Mouse (Mus musculus): ENCODE measurements around the gene Hist1h3f. TPM values are rescaled to one million over a fixed set of nuclear protein-coding genes. Genes with fewer than 3 reads are reported as not detected.
"Not testable (repeated sequence)": the region's sequence is repeated elsewhere in the genome, so short reads cannot be mapped to it uniquely, and the experiment has no call there.

Hist1h3f gene
- polyA plus RNA-seq, 1 experiment from 2014 or later, result 1.1 TPM

DNA sequence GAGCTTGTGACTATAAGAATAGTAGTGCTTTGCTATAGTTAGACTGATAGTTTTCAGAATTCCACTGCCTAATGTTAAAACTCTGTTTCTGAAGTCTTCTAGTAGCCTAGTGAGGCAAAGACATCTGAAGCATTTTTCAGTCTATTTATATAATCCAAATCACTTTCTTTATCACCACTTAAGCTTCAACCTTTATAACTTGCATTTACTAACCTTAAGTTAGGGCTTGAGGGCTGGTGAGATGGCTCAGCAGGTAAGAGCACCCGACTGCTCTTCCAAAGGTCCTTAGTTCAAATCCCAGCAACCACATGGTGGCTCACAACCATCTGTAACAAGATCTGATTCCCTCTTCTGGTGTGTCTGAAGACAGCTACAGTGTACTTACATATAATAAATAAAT lies 4.0 kb upstream of the Hist1h3f start:
- not testable (repeated sequence) for DNase-seq (ENCODE audit: low spot score); H3K4me3 ChIP-seq (ENCODE audit: low read depth, low read length); H3K9me3 ChIP-seq (ENCODE audit: control insufficient read depth, low read length); H3K27me3 ChIP-seq (ENCODE audit: control insufficient read depth, insufficient read depth, low read length); ATAC-seq (ENCODE audit: low FRiP score); H3K27ac ChIP-seq (ENCODE audit: low read depth, low read length); H3K4me2 ChIP-seq (replicated peaks; ENCODE audit: low read depth, low read length); H3K9ac ChIP-seq (ENCODE audit: low read depth, low read length); H3K4me1 ChIP-seq (replicated peaks; ENCODE audit: control insufficient read depth, insufficient read depth, low read length); H3K36me3 ChIP-seq (ENCODE audit: control insufficient read depth, insufficient read depth, low read length)
- WGBS, result 76% methylated on average over 1 of the region's 1 CpGs

DNA sequence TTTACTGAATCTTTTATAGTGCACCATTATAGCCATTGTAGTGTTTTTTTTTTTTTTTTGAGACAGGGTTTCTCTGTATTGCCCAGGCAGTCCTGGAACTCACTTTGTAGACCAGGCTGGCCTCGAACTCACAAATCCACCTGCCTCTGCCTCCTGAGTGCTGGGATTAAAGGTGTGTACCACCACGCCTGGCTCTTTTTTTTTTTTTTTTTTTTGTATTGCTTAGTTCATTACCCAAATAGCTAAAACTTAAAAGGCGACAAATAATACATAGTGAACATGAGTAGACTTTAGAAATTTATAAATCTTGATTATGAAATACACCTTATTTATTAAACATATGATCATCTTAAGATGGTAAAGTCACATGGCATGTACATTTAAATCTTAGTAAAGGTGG lies 2.4 kb upstream of the Hist1h3f start:
- no peak overlapping the region for H3K9ac ChIP-seq (ENCODE audit: low read depth, low read length)
- H3K36me3 ChIP-seq (ENCODE audit: control insufficient read depth, insufficient read depth, low read length), result no peaks in the 10 kb centered on the region
- H3K4me3 ChIP-seq (ENCODE audit: low read depth, low read length), result no peak overlapping the region
- H3K9me3 ChIP-seq (ENCODE audit: control insufficient read depth, low read length), result no peaks in the 10 kb centered on the region
- 0 out of 2 replicates have a peak, but pooled peaks cover 2% of the 10 kb centered on the region for H3K4me1 ChIP-seq (replicated peaks; ENCODE audit: control insufficient read depth, insufficient read depth, low read length)
- no peak overlapping the region for H3K27ac ChIP-seq (ENCODE audit: low read depth, low read length)
- no peak overlapping the region for H3K4me2 ChIP-seq (replicated peaks; ENCODE audit: low read depth, low read length)
- 95% methylated on average over 3 of the region's 3 CpGs for WGBS
- DNase-seq (ENCODE audit: low spot score), result no peak
- ATAC-seq (ENCODE audit: low FRiP score), result no peak
- no peaks in the 10 kb centered on the region for H3K27me3 ChIP-seq (ENCODE audit: control insufficient read depth, insufficient read depth, low read length)

DNA sequence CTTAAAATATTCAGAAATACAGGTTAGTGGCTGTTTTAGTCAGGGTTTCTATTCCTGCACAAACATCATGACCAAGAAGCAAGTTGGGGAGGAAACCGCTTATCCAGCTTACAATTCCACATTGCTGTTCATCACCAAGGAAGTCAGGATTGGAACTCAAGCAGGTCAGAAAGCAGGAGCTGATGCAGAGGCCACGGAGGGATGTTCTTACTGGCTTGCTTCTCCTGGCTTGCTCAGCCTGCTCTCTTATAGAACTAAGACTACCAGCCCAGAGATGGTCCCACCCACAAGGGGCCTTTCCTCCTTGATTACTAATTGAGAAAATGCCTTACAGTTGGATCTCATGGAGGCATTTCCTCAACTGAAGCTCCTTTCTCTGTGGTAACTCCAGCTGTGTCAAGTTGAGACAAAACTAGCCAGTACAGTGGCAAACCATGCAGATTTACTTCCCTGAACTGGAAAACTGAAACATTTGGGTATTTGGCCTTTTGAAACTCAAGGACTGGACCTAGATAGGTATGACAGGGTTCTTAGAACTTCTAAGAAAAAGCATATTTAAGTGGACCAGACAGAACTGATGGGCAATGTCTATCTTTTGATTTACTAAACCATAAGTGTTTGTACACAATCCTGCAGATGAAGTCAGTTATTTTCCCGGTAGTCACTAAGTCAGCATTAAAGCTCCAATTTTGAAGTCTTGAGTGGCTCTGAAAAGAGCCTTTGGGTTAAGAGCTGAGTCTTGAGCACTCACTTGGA lies 1.4 kb upstream of the Hist1h3f start:
- H3K4me1 ChIP-seq (replicated peaks; ENCODE audit: control insufficient read depth, insufficient read depth, low read length); ATAC-seq (ENCODE audit: low FRiP score); H3K36me3 ChIP-seq (ENCODE audit: control insufficient read depth, insufficient read depth, low read length); H3K27me3 ChIP-seq (ENCODE audit: control insufficient read depth, insufficient read depth, low read length); H3K9me3 ChIP-seq (ENCODE audit: control insufficient read depth, low read length): not testable (repeated sequence)
- peak overlapping the region; percentile 74 for H3K27ac ChIP-seq (ENCODE audit: low read depth, low read length)
- peak overlapping the region; percentile 40 for H3K4me3 ChIP-seq (ENCODE audit: low read depth, low read length)
- peak overlapping the region; percentile 64 for H3K9ac ChIP-seq (ENCODE audit: low read depth, low read length)
- WGBS, result 9% methylated on average over 3 of the region's 3 CpGs
- DNase-seq (ENCODE audit: low spot score), result peak; percentile 39
- peak overlapping the region; percentile 57 for H3K4me2 ChIP-seq (replicated peaks; ENCODE audit: low read depth, low read length)

DNA sequence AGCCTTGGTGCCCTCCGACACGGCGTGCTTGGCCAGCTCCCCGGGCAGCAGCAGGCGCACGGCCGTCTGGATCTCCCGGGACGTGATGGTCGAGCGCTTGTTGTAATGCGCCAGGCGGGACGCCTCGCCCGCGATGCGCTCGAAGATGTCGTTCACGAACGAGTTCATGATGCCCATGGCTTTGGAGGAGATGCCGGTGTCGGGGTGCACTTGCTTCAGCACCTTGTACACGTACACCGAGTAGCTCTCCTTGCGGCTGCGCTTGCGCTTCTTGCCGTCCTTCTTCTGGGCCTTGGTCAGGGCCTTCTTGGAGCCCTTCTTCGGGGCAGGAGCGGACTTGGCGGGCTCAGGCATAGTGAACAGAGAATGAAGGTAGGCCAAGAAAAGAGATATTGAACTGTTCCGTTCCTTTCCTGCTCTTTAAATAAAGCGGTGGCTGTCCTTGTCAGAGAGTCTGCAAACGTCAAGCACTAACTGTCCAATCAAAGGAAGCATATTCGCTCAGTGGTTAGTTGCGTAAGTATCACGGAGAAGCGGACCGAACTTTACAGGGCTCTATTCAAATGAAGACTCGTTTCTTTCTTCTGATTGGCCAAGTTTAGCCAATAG lies 749 bp upstream of the Hist1h3f start, which contains the start of gene Hist1h2bh:
Hist1h2bh (minus strand) TSS at position 394 of the 609 bp plus-strand sequence.
- Histone ChIP-seq H3K4me3 (ENCODE audit: low read depth, low read length) (peak within 1 kb of the TSS; percentile 40), H3K9ac (ENCODE audit: low read depth, low read length) (peak within 1 kb of the TSS; percentile 64), H3K4me2 (replicated peaks; ENCODE audit: low read depth, low read length) (peak within 1 kb of the TSS; percentile 67), H3K27ac (ENCODE audit: low read depth, low read length) (peak within 1 kb of the TSS; percentile 86)
- not testable (repeated sequence) for H3K4me1 ChIP-seq (replicated peaks; ENCODE audit: control insufficient read depth, insufficient read depth, low read length); H3K9me3 ChIP-seq (ENCODE audit: control insufficient read depth, low read length); H3K27me3 ChIP-seq (ENCODE audit: control insufficient read depth, insufficient read depth, low read length); H3K36me3 ChIP-seq (ENCODE audit: control insufficient read depth, insufficient read depth, low read length)
- WGBS, result under 1% methylated on average over 24 of the region's 42 CpGs
- DNase-seq (ENCODE audit: low spot score) (peak; percentile 77), ATAC-seq (ENCODE audit: low FRiP score) (peak; percentile 93)

DNA sequence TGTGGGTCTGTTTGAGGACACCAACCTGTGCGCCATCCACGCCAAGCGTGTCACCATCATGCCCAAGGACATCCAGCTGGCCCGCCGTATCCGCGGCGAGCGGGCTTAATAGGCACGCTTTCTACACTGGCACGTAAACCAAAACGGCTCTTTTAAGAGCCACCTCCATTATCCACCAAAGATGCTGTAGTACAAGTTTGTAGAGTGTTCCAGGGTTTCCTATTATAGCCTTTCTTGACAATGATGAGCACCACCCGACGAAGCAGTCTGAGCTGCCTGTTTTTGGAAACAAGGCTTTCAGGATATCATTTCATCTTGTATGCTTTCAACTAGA lies 902 bp downstream of the Hist1h3f start:
- H3K4me1 ChIP-seq (replicated peaks; ENCODE audit: control insufficient read depth, insufficient read depth, low read length); H3K27ac ChIP-seq (ENCODE audit: low read depth, low read length); H3K27me3 ChIP-seq (ENCODE audit: control insufficient read depth, insufficient read depth, low read length); ATAC-seq (ENCODE audit: low FRiP score); DNase-seq (ENCODE audit: low spot score); H3K9ac ChIP-seq (ENCODE audit: low read depth, low read length); H3K36me3 ChIP-seq (ENCODE audit: control insufficient read depth, insufficient read depth, low read length); H3K9me3 ChIP-seq (ENCODE audit: control insufficient read depth, low read length): not testable (repeated sequence)
- Histone ChIP-seq H3K4me3 (ENCODE audit: low read depth, low read length) (peak overlapping the region; percentile 39), H3K4me2 (replicated peaks; ENCODE audit: low read depth, low read length) (peak overlapping the region; percentile 32; the same call in 1 of the 2 replicates)
- 0% methylated on average over 3 of the region's 14 CpGs for WGBS

DNA sequence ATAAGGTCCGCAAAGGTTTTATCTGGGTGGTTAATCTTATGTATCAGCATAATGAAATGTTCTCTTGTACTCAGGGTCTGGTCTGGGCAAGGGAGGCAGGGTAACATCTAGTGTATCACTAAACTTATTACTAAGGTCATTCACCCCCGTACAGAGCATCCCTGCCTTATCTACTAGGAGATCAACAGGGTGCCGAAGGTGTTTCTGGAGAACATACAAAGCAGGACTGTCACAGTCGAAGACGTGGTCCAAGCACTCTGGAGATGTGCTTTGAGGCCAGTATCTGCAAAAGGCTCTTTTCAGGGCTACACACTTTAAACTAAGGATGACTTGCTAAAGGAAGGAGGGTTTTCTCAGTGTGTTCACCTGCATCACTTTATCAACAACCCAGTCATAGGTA lies 2.8 kb downstream of the Hist1h3f start:
- Histone ChIP-seq H3K27me3 (ENCODE audit: control insufficient read depth, insufficient read depth, low read length) (no peaks in the 10 kb centered on the region), H3K4me3 (ENCODE audit: low read depth, low read length) (no peak overlapping the region), H3K4me1 (replicated peaks; ENCODE audit: control insufficient read depth, insufficient read depth, low read length) (no peaks in the 10 kb centered on the region), H3K36me3 (ENCODE audit: control insufficient read depth, insufficient read depth, low read length) (no peaks in the 10 kb centered on the region), H3K4me2 (replicated peaks; ENCODE audit: low read depth, low read length) (no peak overlapping the region), H3K9ac (ENCODE audit: low read depth, low read length) (no peak overlapping the region), H3K27ac (ENCODE audit: low read depth, low read length) (no peak overlapping the region; the same call in 1 of the 2 replicates), H3K9me3 (ENCODE audit: control insufficient read depth, low read length) (no peaks in the 10 kb centered on the region)
- 76% methylated on average over 5 of the region's 5 CpGs for WGBS
- ATAC-seq (ENCODE audit: low FRiP score) (no peak), DNase-seq (ENCODE audit: low spot score) (no peak)

DNA sequence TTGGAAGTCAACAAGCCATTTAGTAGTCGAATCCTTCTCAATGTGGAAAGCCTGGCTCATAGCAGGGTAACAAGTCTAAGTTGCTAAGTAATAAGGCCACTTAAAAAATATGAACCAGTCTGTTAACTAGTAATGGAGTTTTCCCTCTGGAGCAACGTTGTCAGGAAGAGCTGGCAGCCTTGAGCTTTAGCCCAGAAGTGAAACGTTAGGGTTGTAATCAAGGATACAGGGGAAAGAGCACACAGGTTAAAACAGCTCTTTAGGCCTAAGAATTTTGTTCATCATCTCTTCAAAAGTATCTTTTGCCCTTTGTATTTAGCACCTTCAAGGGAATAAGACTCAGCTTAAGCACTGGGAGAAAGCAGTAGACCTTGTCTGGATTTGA lies 6.9 kb downstream of the Hist1h3f start:
- H3K4me2 ChIP-seq (replicated peaks; ENCODE audit: low read depth, low read length), result peak overlapping the region; percentile 43
- no peaks in the 10 kb centered on the region for H3K4me1 ChIP-seq (replicated peaks; ENCODE audit: control insufficient read depth, insufficient read depth, low read length)
- H3K9me3 ChIP-seq (ENCODE audit: control insufficient read depth, low read length), result no peaks in the 10 kb centered on the region
- peak overlapping the region; percentile 84 for H3K27ac ChIP-seq (ENCODE audit: low read depth, low read length)
- peak overlapping the region; percentile 58 for H3K9ac ChIP-seq (ENCODE audit: low read depth, low read length)
- no peaks in the 10 kb centered on the region for H3K27me3 ChIP-seq (ENCODE audit: control insufficient read depth, insufficient read depth, low read length)
- ATAC-seq (ENCODE audit: low FRiP score), result no peak
- H3K4me3 ChIP-seq (ENCODE audit: low read depth, low read length), result peak overlapping the region; percentile 34
- H3K36me3 ChIP-seq (ENCODE audit: control insufficient read depth, insufficient read depth, low read length), result no peaks in the 10 kb centered on the region
- peak; percentile 61 for DNase-seq (ENCODE audit: low spot score)
- WGBS, result 7% methylated on average over 3 of the region's 3 CpGs

DNA sequence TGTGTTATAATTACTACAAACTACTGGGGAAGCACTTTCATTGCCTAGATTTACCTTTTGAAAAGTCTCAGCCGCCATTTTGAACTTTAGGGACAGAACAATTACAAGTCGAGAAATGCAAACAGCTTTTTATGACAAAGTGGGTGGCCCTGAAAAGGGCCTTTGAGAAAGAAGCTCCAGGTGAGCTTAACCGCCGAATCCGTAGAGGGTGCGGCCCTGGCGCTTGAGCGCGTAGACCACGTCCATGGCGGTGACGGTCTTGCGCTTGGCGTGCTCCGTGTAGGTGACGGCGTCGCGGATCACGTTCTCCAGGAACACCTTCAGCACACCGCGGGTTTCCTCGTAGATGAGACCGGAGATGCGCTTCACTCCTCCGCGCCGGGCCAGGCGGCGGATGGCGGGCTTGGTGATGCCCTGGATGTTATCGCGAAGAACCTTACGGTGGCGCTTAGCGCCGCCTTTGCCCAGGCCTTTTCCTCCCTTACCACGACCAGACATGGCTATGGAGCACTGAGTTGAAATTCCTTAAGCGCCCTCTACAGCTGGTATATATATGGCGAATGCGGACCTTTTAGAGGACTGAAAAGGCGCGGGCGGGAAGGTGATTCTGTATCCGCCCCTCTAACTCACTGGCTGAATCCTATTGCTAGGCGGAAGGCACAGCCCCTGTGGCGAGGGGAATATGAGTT lies 7.4 kb downstream of the Hist1h3f start, which contains the start of gene Hist1h4f:
Hist1h4f (minus strand) TSS at position 503 of the 689 bp plus-strand sequence.
- peak within 1 kb of the TSS; percentile 84 for H3K27ac ChIP-seq (ENCODE audit: low read depth, low read length)
- not testable (repeated sequence) for H3K9me3 ChIP-seq (ENCODE audit: control insufficient read depth, low read length); H3K27me3 ChIP-seq (ENCODE audit: control insufficient read depth, insufficient read depth, low read length); H3K4me1 ChIP-seq (replicated peaks; ENCODE audit: control insufficient read depth, insufficient read depth, low read length); H3K36me3 ChIP-seq (ENCODE audit: control insufficient read depth, insufficient read depth, low read length)
- DNase-seq (ENCODE audit: low spot score) (peak; percentile 94), ATAC-seq (ENCODE audit: low FRiP score) (peak; percentile 86)
- WGBS, result under 1% methylated on average over 46 of the region's 47 CpGs
- H3K4me3 ChIP-seq (ENCODE audit: low read depth, low read length), result peak within 1 kb of the TSS; percentile 34
- peak within 1 kb of the TSS; percentile 58 for H3K9ac ChIP-seq (ENCODE audit: low read depth, low read length)
- H3K4me2 ChIP-seq (replicated peaks; ENCODE audit: low read depth, low read length), result peak within 1 kb of the TSS; percentile 43

All from hindbrain, embryonic 11.5 days (tissue).